Mouse (Mus musculus): ENCODE data around the gene Rnf121.
"Not testable (repeated sequence)": the region's sequence is repeated elsewhere in the genome, so short reads cannot be mapped to it uniquely, and the experiment has no call there.

Gene Rnf121

DNA sequence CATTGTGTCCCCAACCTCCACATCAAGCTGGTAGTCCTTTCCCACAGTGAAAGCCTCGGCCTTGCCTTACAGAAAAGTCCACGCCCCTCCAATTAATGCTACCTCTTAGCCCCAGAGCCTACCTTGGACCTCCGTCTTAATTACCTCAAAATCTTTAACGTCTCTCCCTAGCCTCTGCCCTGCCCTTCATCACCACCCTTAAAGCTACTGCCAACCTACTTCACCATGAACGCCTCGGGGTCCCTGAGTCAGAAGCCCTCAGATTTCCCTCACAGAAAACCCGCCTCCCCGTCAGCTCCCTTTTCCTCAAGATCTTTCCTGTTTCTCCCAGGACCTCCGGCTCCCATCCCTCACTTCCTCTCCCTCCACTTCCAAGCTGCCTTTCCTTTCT is 619 bp downstream of the Rnf121 start:
- DNase-seq (ENCODE audit: low read depth) = no peak

GRCm38 (mm10) chr7:102063891-102064290 is 1.4 kb downstream of the Rnf121 start:
- peak; percentile 51 for DNase-seq (ENCODE audit: low read depth)

GRCm38 (mm10) chr7:102062203-102062602 is 3.1 kb downstream of the Rnf121 start:
- no peak for DNase-seq (ENCODE audit: low read depth)

GRCm38 (mm10) chr7:102061353-102061752 is 3.9 kb downstream of the Rnf121 start:
- no peak for DNase-seq (ENCODE audit: low read depth)

- DNase-seq (ENCODE audit: low read depth) = peak; percentile 67
Measured at GRCm38 (mm10) chr7:102048524-102048923, 16.7 kb downstream of the Rnf121 start.

DNA sequence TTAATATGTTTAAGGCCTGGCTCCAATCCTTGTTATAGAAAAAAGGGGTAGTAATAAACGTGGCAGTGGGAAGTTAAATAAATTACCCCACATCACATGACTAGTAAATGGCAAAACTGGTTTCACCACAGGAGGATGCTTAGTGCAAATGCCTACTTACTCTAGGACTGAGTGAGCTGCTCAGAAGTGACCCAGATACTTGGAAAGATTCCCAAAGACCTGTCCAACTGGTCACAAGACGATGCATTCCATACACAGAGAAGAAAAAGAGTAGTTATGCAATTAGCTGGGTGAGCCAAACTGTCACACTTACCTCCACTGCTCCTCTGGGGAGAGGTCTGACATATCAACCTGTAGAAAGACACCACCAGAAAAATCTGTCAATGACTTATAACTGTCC is 23.0 kb downstream of the Rnf121 start:
- DNase-seq (ENCODE audit: low read depth) = no peak

GRCm38 (mm10) chr7:102037318-102037717 is 28.0 kb downstream of the Rnf121 start:
- DNase-seq (ENCODE audit: low read depth) = no peak

GRCm38 (mm10) chr7:102035534-102035933 is 29.7 kb downstream of the Rnf121 start:
- DNase-seq (ENCODE audit: low read depth) = no peak

DNA sequence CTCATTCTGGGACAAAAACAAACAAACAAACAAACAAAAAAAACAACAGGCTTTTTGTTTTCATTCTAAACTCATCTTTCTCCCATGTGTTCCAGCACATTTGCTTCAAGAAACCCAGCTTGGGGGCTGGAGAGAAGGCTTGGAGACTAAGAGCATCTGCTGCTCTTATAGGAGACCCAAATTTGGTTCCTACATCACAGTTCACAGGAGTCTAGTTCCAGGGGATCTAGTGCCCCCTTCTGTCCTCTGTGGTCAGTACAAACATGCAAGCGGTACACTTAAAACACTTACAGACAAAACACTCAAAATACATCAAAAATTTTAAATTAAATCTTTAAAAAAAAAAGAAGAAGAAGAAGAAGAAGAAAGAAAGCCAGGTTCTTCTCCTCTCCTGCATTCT is 30.4 kb downstream of the Rnf121 start:
- DNase-seq (ENCODE audit: low read depth) = peak; percentile 29

DNA sequence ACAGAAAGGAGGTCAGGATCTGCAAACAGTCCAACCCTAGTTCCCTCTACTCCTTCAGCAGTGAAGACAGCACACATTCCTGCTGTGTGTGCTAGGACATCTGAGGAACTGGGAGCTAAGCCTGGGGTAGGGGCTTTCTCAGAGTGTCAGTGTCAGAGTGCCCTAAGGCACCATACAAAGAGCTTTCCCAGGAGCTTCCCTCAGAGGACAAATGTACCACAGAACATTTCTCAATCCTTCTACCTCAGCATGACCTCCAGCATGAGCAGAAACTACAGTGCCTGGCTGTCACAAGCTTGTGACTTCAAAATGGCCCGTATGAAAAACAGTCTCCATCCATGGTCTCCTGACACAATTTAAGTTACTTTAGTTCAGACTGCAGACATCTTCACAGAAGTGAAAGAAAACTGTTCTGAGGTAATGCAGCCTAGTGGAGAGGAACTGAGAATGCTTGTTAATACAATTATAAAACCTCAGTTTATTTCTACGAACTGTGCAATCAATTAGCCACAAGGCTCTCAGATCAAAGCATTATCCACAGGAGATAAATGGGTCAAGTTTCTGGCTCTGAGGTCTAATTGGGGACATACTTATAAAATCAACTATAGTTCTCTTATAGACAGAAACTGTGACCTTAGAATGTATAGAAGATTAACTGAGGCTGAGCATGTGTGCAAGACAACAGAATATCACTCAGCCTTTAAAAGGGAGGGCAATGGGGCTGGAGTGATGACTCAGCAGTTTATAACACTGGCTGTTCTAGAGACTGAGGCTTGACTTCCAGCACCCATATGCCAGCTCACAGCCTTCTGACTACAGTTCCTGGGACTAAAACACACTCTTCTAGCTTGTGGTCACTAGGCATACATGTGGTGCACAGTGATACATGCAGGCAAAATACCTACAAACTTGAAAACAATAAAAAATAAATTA is 39.8 kb downstream of the Rnf121 start:
- no peak for DNase-seq (ENCODE audit: low read depth)

- no peak for DNase-seq (ENCODE audit: low read depth)
Measured at GRCm38 (mm10) chr7:102023821-102024220, 41.4 kb downstream of the Rnf121 start.

DNA sequence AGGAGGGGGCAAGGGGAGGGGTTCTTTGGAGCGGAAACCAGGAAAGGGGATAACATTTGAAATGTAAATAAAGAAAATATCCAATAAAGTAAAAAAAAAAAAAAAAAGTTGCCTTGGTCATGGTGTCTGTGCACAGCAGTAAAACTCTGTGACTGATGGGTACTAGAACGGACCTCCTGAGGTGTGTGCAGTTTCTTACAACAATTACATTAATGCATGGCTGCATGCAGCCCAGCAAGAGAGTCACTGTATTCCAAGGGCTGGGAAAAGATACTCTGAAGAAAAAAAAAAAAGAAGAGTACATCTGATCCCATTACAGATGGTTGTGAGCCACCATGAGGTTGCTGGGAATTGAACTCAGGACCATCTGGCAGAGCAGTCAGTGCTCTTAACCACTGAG is 44.3 kb downstream of the Rnf121 start:
- DNase-seq (ENCODE audit: low read depth) = not testable (repeated sequence)

DNA sequence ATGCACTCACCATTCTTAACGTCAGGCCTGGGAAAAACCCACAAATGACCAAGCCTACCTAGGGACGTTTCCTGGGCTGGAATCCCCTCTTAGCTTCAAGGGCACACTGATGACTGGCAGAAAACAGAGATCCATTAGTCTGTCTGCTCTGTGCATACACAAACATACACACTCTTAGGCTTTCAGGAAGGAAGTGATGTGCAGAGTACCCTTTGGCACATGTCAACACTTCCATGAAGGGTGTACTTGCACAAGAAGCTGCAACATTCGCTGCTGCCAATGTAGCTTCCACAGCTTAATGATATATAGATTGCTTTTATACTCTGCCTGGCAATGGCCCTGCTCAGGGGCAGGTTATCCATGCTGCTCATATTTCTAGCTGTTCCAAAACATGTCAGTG is 45.9 kb downstream of the Rnf121 start:
- DNase-seq (ENCODE audit: low read depth) = no peak

- no peak for DNase-seq (ENCODE audit: low read depth)
Measured at GRCm38 (mm10) chr7:102018590-102018989, 46.7 kb downstream of the Rnf121 start, which contains the start of gene Il18bp. Gene Il18bp (minus strand): TSS chr7:102018690.

- no peak for DNase-seq (ENCODE audit: low read depth)
Measured at GRCm38 (mm10) chr7:102018034-102018433, 47.2 kb downstream of the Rnf121 start.

DNA sequence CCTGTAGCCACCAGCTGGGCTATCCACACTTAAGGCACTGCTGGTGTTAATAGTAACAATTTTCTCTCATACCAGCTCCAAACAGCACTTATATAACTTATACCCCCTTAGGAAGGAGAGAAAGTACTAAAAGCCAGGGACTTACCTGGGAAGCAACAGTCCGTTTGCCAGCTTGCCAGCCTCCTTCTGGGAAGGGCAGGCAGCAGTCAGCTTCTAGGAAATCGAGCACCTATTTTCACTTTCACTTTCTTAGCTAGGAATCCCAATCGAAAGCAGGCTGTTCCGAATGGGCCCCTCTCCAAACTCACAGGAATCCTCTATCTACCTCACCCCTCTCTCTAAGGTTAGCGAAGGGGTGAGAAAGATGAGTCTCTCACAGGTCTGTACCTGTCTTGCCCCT is 47.8 kb downstream of the Rnf121 start:
- peak; percentile 53 for DNase-seq (ENCODE audit: low read depth)

DNA sequence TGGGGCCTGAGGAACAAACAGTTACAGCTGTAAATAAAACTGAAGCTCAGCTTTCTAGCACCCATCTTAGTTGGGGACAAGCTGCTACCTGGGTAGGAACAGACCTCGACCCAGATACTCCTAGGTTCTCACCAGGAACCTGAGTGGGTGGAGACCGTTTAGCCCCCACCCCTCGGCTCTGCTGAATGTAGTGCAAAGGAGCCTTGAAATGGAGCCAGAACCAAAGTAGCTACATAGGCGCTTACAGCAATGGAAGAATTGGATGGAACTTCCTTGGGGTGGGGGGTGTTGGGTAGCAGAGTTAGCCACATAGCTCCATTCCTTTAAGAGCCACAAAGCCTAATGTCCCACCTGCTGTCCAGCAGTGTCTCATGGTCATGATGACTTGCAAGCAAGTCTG is 48.3 kb downstream of the Rnf121 start:
- DNase-seq (ENCODE audit: low read depth) = no peak

DNA sequence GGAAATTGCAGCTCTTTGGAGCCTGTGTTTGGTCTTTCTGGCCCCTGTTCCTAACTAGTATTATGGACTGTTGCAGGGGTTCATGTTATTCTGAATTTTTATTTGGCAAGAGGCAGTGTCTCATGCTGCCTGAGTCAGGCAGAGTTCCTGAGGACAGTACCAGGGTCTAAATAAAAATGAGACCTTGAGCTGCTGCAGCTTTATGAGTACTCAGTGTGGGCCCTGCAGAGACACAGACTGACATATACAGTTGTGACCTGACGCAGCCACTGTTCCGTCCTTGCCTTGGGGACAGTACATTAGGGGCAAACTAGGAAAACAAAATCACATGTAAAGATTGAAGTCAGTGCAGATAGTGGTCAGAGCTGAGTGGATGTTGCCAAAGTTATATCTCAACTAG is 50.3 kb downstream of the Rnf121 start:
- DNase-seq (ENCODE audit: low read depth) = no peak

DNA sequence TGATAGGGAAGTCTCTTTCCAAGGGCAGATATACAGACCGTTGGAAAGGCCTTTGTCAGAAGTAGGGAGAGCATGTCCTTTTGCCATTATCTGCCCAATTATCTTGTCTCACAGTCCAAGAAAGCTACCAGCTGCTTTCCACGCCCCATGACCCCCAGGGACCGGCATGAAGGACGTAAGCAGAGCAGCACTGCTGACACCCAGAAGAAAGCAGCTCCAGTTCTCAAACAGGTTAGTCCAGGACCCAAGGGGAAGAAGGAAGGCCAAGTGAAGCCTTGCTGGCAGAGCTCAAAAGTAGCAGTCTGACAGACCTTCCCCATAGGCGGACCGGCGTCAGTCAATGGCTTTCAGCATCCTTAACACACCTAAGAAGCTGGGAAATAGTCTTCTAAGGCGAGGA is 51.9 kb downstream of the Rnf121 start:
- no peak for DNase-seq (ENCODE audit: low read depth)

- DNase-seq (ENCODE audit: low read depth) = no peak
Measured at GRCm38 (mm10) chr7:102011855-102012254, 53.4 kb downstream of the Rnf121 start.

DNA sequence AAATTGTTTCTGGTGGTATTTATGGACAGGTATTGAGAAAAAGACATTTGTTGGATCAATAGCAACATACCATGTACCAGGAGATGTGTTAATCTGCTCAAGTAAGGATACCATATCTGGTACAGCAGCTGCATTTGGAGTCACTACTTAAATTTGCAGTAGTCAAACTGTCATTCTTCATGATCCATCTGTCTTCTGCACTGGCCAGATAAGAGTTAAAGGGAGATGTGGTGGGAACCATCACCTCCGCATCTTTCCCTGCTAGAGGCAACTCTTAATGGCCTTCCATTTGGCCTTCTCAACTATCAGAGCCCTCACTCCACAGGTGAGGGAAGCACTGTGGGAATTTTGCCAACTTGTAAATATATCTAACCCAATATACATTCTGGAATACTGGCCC is 58.7 kb downstream of the Rnf121 start:
- no peak for DNase-seq (ENCODE audit: low read depth)

- no peak for DNase-seq (ENCODE audit: low read depth)
Measured at GRCm38 (mm10) chr7:102000921-102001630, 64.2 kb downstream of the Rnf121 start.

DNA sequence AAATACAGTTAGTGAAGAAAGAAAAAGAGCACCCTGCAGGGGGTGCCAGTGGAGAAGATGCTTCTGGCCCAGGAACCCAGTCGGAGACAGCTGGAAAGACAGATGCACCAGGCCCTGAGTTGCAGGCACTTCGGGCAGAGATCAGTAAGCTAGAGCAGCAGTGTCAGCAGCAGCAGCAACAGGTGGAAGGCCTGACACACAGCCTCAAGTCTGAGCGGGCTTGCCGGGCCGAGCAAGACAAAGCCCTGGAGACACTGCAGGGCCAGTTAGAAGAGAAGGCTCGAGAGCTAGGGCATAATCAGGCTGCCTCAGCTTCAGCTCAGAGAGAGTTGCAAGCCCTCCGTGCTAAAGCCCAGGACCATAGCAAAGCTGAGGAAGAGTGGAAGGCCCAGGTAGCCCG is 65.0 kb downstream of the Rnf121 start:
- no peak for DNase-seq (ENCODE audit: low read depth)

All from induced T-regulatory cell, adult 2 months (primary cell).